Mouse (Mus musculus) kidney, embryonic 15.5 days (tissue): ENCODE results near the gene Fnd3c2. TPM values are rescaled to one million over a fixed set of nuclear protein-coding genes. Genes with fewer than 3 reads are reported as not detected.

Source experiments
- ATAC-seq: fragments of 200-750 bp; cut with Nextera tagmentation; replicated peaks from 2 replicates; pipeline ENCODE4 v1.8.0; 2017; ENCODE audit warnings: moderate TSS enrichment; ENCODE audit not compliant: low FRiP score
- H3K27ac ChIP-seq: fragments of 300-500 bp; sonication (generic); 2 replicates; pipeline ENCODE4 v1.5.1; 2015; ENCODE audit warnings: mild to moderate bottlenecking, inconsistent platforms
- H3K27me3 ChIP-seq: fragments of 300-500 bp; sonication (generic); 2 replicates; pipeline ENCODE4 v1.6.1; 2015; ENCODE audit warnings: inconsistent platforms
- H3K36me3 ChIP-seq: fragments of 300-500 bp; sonication (generic); 2 replicates; pipeline ENCODE4 v1.6.1; 2015; ENCODE audit warnings: inconsistent platforms
- H3K4me1 ChIP-seq: fragments of 300-500 bp; sonication (generic); 2 replicates; pipeline ENCODE4 v1.6.1; 2015; ENCODE audit warnings: inconsistent platforms
- H3K4me2 ChIP-seq: fragments of 300-500 bp; sonication (generic); 2 replicates; pipeline ENCODE4 v1.6.1; 2015; ENCODE audit warnings: moderate library complexity, mild to moderate bottlenecking, inconsistent platforms
- H3K4me3 ChIP-seq: fragments of 300-500 bp; sonication (generic); replicated peaks from 2 replicates; pipeline ENCODE4 v1.5.1; 2015; ENCODE audit warnings: mild to moderate bottlenecking, inconsistent platforms
- H3K9ac ChIP-seq: fragments of 300-500 bp; sonication (generic); 2 replicates; pipeline ENCODE4 v1.6.1; 2015; ENCODE audit warnings: mild to moderate bottlenecking, inconsistent platforms
- H3K9me3 ChIP-seq: fragments of 300-500 bp; sonication (generic); replicated peaks from 2 replicates; pipeline ENCODE4 v1.6.1; 2016; ENCODE audit warnings: inconsistent platforms
- WGBS: fragments of 180-500 bp; shearing (Covaris S2); methylation state at CpG from one replicate; pipeline ENCODE4 v1.1.7; 2015; ENCODE audit warnings: mixed read lengths; 5-methylcytosine and 5-hydroxymethylcytosine counted together
- polyA plus RNA-seq: library from polyadenylated mRNA; unstranded; fragments of >200 nt; fragmentation: Nextera tagmentation; extraction: Ambion mirVana; gene quantifications from 2 replicates; pipeline ENCODE4 v1.2.1, GENCODE M21; 2015

Gene Fnd3c2
- polyA plus RNA-seq, 1 experiment from 2014 or later: not detected

- Histone ChIP-seq H3K4me3 (peak within 1 kb of the TSS; percentile 52), H3K4me1 (peaks cover 20% of the 10 kb centered on the region; the same call in 1 of the 2 replicates), H3K4me2 (peak within 1 kb of the TSS; percentile 60), H3K27me3 (peaks cover 5% of the 10 kb centered on the region; the same call in 1 of the 2 replicates), H3K36me3 (peaks cover 2% of the 10 kb centered on the region), H3K27ac (peak within 1 kb of the TSS; percentile 93), H3K9me3 (no peaks in the 10 kb centered on the region), H3K9ac (peak within 1 kb of the TSS; percentile 54)
- 12% methylated on average over 55 of the region's 55 CpGs for WGBS
- ATAC-seq: peak; percentile 98
These were observed 68.2 kb downstream of the Fnd3c2 start, which contains the start of gene Pgk1 for GRCm38 (mm10) chrX:106186713-106187649. Pgk1 (plus strand) TSS chrX:106187100.

GRCm38 (mm10) chrX:106185706-106186105, 69.5 kb downstream of the Fnd3c2 start:
- Histone ChIP-seq H3K4me2 (peak overlapping the region; percentile 47; the same call in 1 of the 2 replicates), H3K9ac (no peak overlapping the region)
- ATAC-seq: peak; percentile 34

More at GRCm38 (mm10) chrX:106185706-106186105, 69.5 kb downstream of the Fnd3c2 start:
- H3K4me1 ChIP-seq: peaks cover 20% of the 10 kb centered on the region; the same call in 1 of the 2 replicates
- no peaks in the 10 kb centered on the region for H3K9me3 ChIP-seq
- H3K4me3 ChIP-seq: no peak overlapping the region
- WGBS: 12% methylated on average over 5 of the region's 5 CpGs
- H3K27ac ChIP-seq: peak overlapping the region; percentile 93
- no peaks in the 10 kb centered on the region for H3K36me3 ChIP-seq
- H3K27me3 ChIP-seq: peaks cover 5% of the 10 kb centered on the region; the same call in 1 of the 2 replicates

Other genes with a start within 250 kb of the Fnd3c2 start
- 69.7 and 69.9 TPM in 2 replicates for gene Magt1, start 243.5 kb downstream of the Fnd3c2 start, polyA plus RNA-seq
- 459 and 491 TPM in 2 replicates for gene Cox7b, start 239.7 kb downstream of the Fnd3c2 start, polyA plus RNA-seq
- gene Atp7a, start 228.1 kb downstream of the Fnd3c2 start, polyA plus RNA-seq: 28.2 and 29.3 TPM in 2 replicates
- 0.48 and 0.70 TPM in 2 replicates for gene Tlr13, start 112.2 kb downstream of the Fnd3c2 start, polyA plus RNA-seq
- gene Pgk1, start 68.3 kb downstream of the Fnd3c2 start, polyA plus RNA-seq: 363 and 376 TPM in 2 replicates
- gene Taf9b, start 34.2 kb downstream of the Fnd3c2 start, polyA plus RNA-seq: 10.5 and 10.6 TPM in 2 replicates
- 10.0 and 10.5 TPM in 2 replicates for gene Fndc3c1, start 230.0 kb upstream of the Fnd3c2 start, polyA plus RNA-seq